Mouse (Mus musculus) ES-CJ7 (cell line): ENCODE results near the gene B9d1.
A peak's percentile ranks its signal among the peaks of the same experiment; 100 is the strongest.

Experiments
- DNase-seq: peaks from one replicate; pipeline ENCODE4 v3.0.0; 2011; ENCODE audit warnings: low read depth, low spot score

B9d1 gene

GRCm38 (mm10) chr11:61489085-61489484 is 15.9 kb upstream of the B9d1 start:
- no peak for DNase-seq

- no peak for DNase-seq
Measured at GRCm38 (mm10) chr11:61489874-61490273, 15.1 kb upstream of the B9d1 start.

GRCm38 (mm10) chr11:61490944-61491520 is 13.9 kb upstream of the B9d1 start:
- DNase-seq = no peak

GRCm38 (mm10) chr11:61492749-61493401 is 12.1 kb upstream of the B9d1 start:
- DNase-seq = no peak

GRCm38 (mm10) chr11:61493525-61494128 is 11.3 kb upstream of the B9d1 start:
- no peak for DNase-seq

GRCm38 (mm10) chr11:61494129-61494997 is 10.6 kb upstream of the B9d1 start, which contains the start of gene Mapk7:
Gene Mapk7, minus strand, starts transcription at chr11:61494406.
- DNase-seq = peak; percentile 99

GRCm38 (mm10) chr11:61495528-61495927 is 9.4 kb upstream of the B9d1 start:
- no peak for DNase-seq

GRCm38 (mm10) chr11:61497490-61497889 is 7.5 kb upstream of the B9d1 start:
- no peak for DNase-seq

- DNase-seq = peak; percentile 72
Measured at GRCm38 (mm10) chr11:61498736-61499504, 6.0 kb upstream of the B9d1 start.

GRCm38 (mm10) chr11:61503933-61504332 is 1.0 kb upstream of the B9d1 start:
- DNase-seq = no peak

GRCm38 (mm10) chr11:61514953-61515352 is 10.0 kb downstream of the B9d1 start:
- DNase-seq = peak; percentile 82

GRCm38 (mm10) chr11:61517971-61518370 is 13.0 kb downstream of the B9d1 start:
- DNase-seq = no peak

GRCm38 (mm10) chr11:61518871-61519270 is 13.9 kb downstream of the B9d1 start:
- DNase-seq = peak; percentile 36

- DNase-seq = no peak
Measured at GRCm38 (mm10) chr11:61519484-61520107, 14.7 kb downstream of the B9d1 start.

- DNase-seq = no peak
Measured at GRCm38 (mm10) chr11:61526872-61527271, 21.9 kb downstream of the B9d1 start.

GRCm38 (mm10) chr11:61529268-61529713 is 24.3 kb downstream of the B9d1 start:
- DNase-seq = peak; percentile 95

GRCm38 (mm10) chr11:61532820-61533219 is 27.9 kb downstream of the B9d1 start:
- no peak for DNase-seq

- peak; percentile 57 for DNase-seq
Measured at GRCm38 (mm10) chr11:61533571-61533970, 28.6 kb downstream of the B9d1 start.

- DNase-seq = no peak
Measured at GRCm38 (mm10) chr11:61535530-61535929, 30.6 kb downstream of the B9d1 start.

- DNase-seq = no peak
Measured at GRCm38 (mm10) chr11:61536952-61537351, 32.0 kb downstream of the B9d1 start.

GRCm38 (mm10) chr11:61537362-61537761 is 32.4 kb downstream of the B9d1 start:
- no peak for DNase-seq
